Mouse (Mus musculus) olfactory bulb, adult 2 months (tissue): ENCODE measurements at regions not wholly inside any gene's neighbourhood (a gene's known extent, or its start where the extent isn't known, plus 50 kb on each side); places are given as distances from the start of the nearest gene placed in this dataset.

Source experiments
- CTCF ChIP-seq: fragments of 200-500 bp; IDR thresholded peaks from 2 replicates; pipeline ENCODE4 v1.5.1; 2012; ENCODE audit warnings: low read depth, mild to moderate bottlenecking, low read length, moderate library complexity; ENCODE audit not compliant: insufficient read depth
- POLR2A ChIP-seq: fragments of 200-500 bp; IDR thresholded peaks from 2 replicates; pipeline ENCODE4 v1.6.1; 2012; ENCODE audit warnings: mild to moderate bottlenecking, low read depth, low read length, moderate library complexity; ENCODE audit not compliant: insufficient read depth

GRCm38 (mm10) chr14:100353508-100353907 lies 69.0 kb upstream of the Klf12 start:
- no peak for TF ChIP-seq CTCF
- TF ChIP-seq POLR2A = no peak
